Mouse (Mus musculus) intestine, embryonic 15.5 days (tissue): ENCODE data around the gene Rps16. TPM values are rescaled to one million over a fixed set of nuclear protein-coding genes. Genes with fewer than 3 reads are reported as not detected.
"Not testable (repeated sequence)": the region's sequence is repeated elsewhere in the genome, so short reads cannot be mapped to it uniquely, and the experiment has no call there.

Experiments used
- ATAC-seq: fragments of 200-750 bp; cut with Nextera tagmentation; 2 replicates; pipeline ENCODE4 v1.8.0; 2017; ENCODE audit warnings: moderate TSS enrichment, moderate library complexity
- H3K27ac ChIP-seq: fragments of 300-500 bp; sonication (generic); 2 replicates; pipeline ENCODE4 v1.5.1; 2015; ENCODE audit warnings: mild to moderate bottlenecking, inconsistent platforms
- H3K27me3 ChIP-seq: fragments of 300-500 bp; sonication (generic); replicated peaks from 2 replicates; pipeline ENCODE4 v1.6.1; 2015; ENCODE audit warnings: inconsistent platforms
- H3K36me3 ChIP-seq: fragments of 300-500 bp; sonication (generic); 2 replicates; pipeline ENCODE4 v1.6.1; 2015; ENCODE audit warnings: inconsistent platforms
- H3K4me1 ChIP-seq: fragments of 300-500 bp; sonication (generic); replicated peaks from 2 replicates; pipeline ENCODE4 v1.6.1; 2015; ENCODE audit warnings: inconsistent platforms
- H3K4me2 ChIP-seq: fragments of 300-500 bp; sonication (generic); replicated peaks from 2 replicates; pipeline ENCODE4 v1.6.1; 2015; ENCODE audit warnings: mild to moderate bottlenecking, inconsistent platforms
- H3K4me3 ChIP-seq: fragments of 300-500 bp; sonication (generic); replicated peaks from 2 replicates; pipeline ENCODE4 v1.5.1; 2015; ENCODE audit warnings: inconsistent platforms
- H3K9ac ChIP-seq: fragments of 300-500 bp; sonication (generic); 2 replicates; pipeline ENCODE4 v1.6.1; 2015; ENCODE audit warnings: inconsistent platforms
- H3K9me3 ChIP-seq: fragments of 300-500 bp; sonication (generic); 2 replicates; pipeline ENCODE4 v1.6.1; 2016; ENCODE audit warnings: inconsistent platforms
- WGBS: fragments of 180-500 bp; shearing (Covaris S2); methylation state at CpG from one replicate; pipeline ENCODE4 v1.1.7; 2015; 5-methylcytosine and 5-hydroxymethylcytosine counted together
- polyA plus RNA-seq: library from polyadenylated mRNA; unstranded; fragments of >200 nt; fragmentation: Nextera tagmentation; extraction: Ambion mirVana; gene quantifications from 2 replicates; pipeline ENCODE4 v1.2.1, GENCODE M21; 2015

Rps16 gene
- polyA plus RNA-seq, 1 experiment from 2014 or later = 1,147 TPM

DNA sequence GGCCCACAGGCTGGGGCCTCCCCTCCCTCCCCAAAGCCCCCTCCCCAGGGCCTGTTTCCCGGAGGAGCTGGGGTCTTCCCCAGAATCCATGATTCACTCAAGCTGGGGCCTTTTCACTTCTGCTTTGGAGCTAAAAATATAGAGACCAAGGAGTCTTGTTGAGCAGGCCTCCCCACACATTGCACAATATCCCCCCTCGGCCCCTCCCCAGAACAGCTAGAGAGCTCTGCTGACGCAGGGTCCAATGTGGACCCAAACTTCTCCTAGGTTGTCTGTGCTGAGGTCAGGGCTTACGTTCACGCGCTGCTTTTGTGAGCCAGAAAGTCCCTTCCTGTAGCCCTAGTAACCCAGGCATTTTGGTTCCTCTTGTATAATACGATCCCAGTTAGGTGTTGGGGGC, 35.6 kb downstream of the Rps16 start:
- H3K36me3 ChIP-seq = 0 out of 2 replicates have a peak, but pooled peaks cover 18% of the 10 kb centered on the region
- no peak overlapping the region for H3K9ac ChIP-seq
- peaks cover 32% of the 10 kb centered on the region for H3K4me1 ChIP-seq
- no peaks in the 10 kb centered on the region for H3K27me3 ChIP-seq
- ATAC-seq = no peak
- no peaks in the 10 kb centered on the region for H3K9me3 ChIP-seq
- 0 out of 2 replicates have a peak overlapping the region, but pooled peaks have one; percentile 0 for H3K27ac ChIP-seq
- H3K4me2 ChIP-seq = no peak overlapping the region
- H3K4me3 ChIP-seq = no peak overlapping the region
- 79% methylated on average over 7 of the region's 7 CpGs for WGBS

DNA sequence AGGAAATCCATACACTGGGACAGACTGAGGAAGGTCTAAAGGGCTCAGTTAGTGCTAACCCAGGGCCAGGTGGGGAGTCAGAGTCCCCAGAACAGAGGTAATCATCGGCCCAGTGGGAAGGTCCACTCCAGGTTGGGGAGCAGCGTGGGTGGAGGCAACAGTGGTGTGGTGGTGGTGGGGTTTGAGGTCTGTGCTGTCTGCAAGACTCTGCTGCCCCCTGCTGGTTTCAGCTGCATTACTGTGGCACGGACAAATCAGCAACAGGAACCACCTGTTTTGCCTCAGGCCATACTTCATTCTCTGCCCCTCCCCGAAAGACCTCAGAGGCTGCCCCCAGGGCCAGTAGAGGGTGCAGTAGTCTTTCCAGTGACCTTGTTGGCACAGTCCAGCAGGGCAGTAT, 36.0 kb downstream of the Rps16 start:
- H3K9ac ChIP-seq = no peak overlapping the region
- H3K9me3 ChIP-seq = no peaks in the 10 kb centered on the region
- WGBS = 5% methylated on average over 4 of the region's 4 CpGs
- H3K4me3 ChIP-seq = no peak overlapping the region
- H3K36me3 ChIP-seq = 0 out of 2 replicates have a peak, but pooled peaks cover 18% of the 10 kb centered on the region
- 0 out of 2 replicates have a peak overlapping the region, but pooled peaks have one; percentile 0 for H3K27ac ChIP-seq
- ATAC-seq = peak; percentile 29
- H3K4me2 ChIP-seq = no peak overlapping the region
- peaks cover 29% of the 10 kb centered on the region for H3K4me1 ChIP-seq
- no peaks in the 10 kb centered on the region for H3K27me3 ChIP-seq

DNA sequence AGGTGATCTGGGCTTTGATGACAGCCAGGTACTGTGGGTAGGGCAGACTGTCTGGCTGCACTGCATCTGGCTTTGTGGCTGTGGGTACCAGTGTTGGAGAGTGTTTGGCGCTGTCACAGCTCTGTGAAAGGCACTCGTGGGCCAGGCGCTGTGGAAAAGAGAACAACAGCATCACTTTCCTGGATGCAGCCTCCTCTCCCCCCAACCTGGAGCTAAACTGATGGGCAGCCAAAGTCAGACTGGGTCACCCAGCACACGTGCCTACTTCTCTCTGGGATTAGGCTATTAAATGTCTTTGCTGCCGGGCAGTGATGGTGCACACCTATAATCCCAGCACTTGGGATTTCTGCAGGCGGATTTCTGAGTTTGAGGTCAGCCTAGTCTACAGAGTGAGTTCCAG, 36.4 kb downstream of the Rps16 start:
- H3K4me2 ChIP-seq, ATAC-seq, H3K27me3 ChIP-seq, H3K9me3 ChIP-seq, H3K27ac ChIP-seq, H3K4me3 ChIP-seq, H3K9ac ChIP-seq: not testable (repeated sequence)
- H3K4me1 ChIP-seq = peaks cover 28% of the 10 kb centered on the region
- H3K36me3 ChIP-seq = 0 out of 2 replicates have a peak, but pooled peaks cover 18% of the 10 kb centered on the region
- WGBS = 82% methylated on average over 6 of the region's 6 CpGs

GRCm38 (mm10) chr7:28387384-28387783, 36.9 kb downstream of the Rps16 start:
- peaks cover 26% of the 10 kb centered on the region for H3K4me1 ChIP-seq
- not testable (repeated sequence) for H3K9me3 ChIP-seq, H3K27me3 ChIP-seq, H3K27ac ChIP-seq, H3K9ac ChIP-seq, ATAC-seq, H3K4me2 ChIP-seq, H3K4me3 ChIP-seq
- 0 out of 2 replicates have a peak, but pooled peaks cover 18% of the 10 kb centered on the region for H3K36me3 ChIP-seq
- WGBS = 84% methylated on average over 7 of the region's 7 CpGs

GRCm38 (mm10) chr7:28390331-28390730, 39.9 kb downstream of the Rps16 start:
- Histone ChIP-seq H3K36me3 (peaks cover 22% of the 10 kb centered on the region), H3K27me3 (no peaks in the 10 kb centered on the region), H3K27ac (no peak overlapping the region), H3K4me3 (no peak overlapping the region), H3K4me1 (peaks cover 19% of the 10 kb centered on the region), H3K9ac (no peak overlapping the region), H3K4me2 (no peak overlapping the region), H3K9me3 (no peaks in the 10 kb centered on the region)
- no peak for ATAC-seq
- 96% methylated on average over 3 of the region's 3 CpGs for WGBS

GRCm38 (mm10) chr7:28392429-28393271, 42.2 kb downstream of the Rps16 start, which contains the start of the genes Med29 and Paf1:
TSS of gene Med29 (minus strand) at chr7:28392708.
TSS of gene Paf1 (plus strand) at chr7:28392951.
- Histone ChIP-seq H3K4me2 (peak within 1 kb of the TSS; percentile 92), H3K27me3 (no peaks in the 10 kb centered on the region), H3K9me3 (no peaks in the 10 kb centered on the region), H3K9ac (peak within 1 kb of the TSS; percentile 75), H3K4me1 (peaks cover 14% of the 10 kb centered on the region), H3K27ac (peak within 1 kb of the TSS; percentile 70), H3K4me3 (peak within 1 kb of the TSS; percentile 83), H3K36me3 (peaks cover 38% of the 10 kb centered on the region)
- ATAC-seq = peak; percentile 98
- under 1% methylated on average over 58 of the region's 58 CpGs for WGBS

DNA sequence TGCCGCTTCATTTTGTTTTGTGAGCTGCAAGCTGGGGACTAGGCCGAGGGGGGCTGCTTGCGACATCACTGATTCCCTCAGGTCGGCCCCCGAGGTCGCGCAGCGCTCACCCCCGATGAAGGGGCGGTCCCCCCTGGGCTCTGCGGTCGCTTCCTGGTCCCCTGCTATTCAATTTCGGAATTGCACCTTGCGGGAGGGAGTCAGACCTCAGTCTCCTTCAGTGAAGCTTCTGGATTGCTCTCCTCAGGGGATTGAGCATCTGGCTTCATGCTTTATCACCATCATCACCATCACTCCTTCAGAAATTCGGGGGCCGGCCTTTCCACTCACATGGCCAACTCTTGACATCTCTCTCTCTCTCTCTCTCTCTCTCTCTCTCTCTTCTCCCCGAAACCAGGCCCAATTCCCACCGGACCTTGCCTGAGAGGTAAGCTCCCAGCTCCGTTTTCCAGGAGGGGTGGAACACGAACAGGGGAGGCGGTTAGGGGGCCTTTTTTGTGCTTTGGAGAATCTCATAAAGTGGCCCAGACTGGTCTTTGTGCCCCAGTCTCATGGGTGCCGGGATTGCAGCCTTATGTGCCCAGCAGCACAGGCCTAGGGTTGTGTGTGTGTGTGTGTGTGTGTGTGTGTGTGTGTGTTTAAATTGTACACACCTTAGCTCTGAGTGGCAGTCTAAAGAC, 43.0 kb downstream of the Rps16 start:
- WGBS = 4% methylated on average over 22 of the region's 22 CpGs

DNA sequence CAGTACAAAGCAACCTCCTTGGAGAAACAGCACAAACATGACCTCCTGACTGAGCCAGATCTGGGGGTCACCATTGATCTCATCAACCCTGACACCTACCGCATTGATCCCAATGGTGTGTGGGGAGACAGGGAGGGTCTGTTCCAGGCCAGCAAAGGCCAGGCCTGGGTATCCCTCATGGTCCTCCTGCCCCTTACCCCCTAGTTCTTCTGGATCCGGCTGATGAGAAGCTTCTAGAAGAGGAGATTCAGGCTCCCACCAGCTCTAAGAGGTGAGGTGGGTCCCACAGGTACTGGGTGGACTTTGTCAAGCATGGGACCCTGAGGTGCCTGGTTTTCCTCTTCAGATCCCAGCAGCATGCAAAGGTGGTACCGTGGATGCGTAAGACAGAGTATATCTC, 45.0 kb downstream of the Rps16 start:
- Histone ChIP-seq H3K4me1 (peaks cover 10% of the 10 kb centered on the region), H3K9me3 (no peaks in the 10 kb centered on the region), H3K4me3 (no peak overlapping the region), H3K4me2 (no peak overlapping the region), H3K9ac (no peak overlapping the region), H3K27me3 (no peaks in the 10 kb centered on the region), H3K36me3 (peaks cover 38% of the 10 kb centered on the region), H3K27ac (no peak overlapping the region)
- ATAC-seq = no peak
- 92% methylated on average over 4 of the region's 4 CpGs for WGBS

More for the DNA sequence above, 43.0 kb downstream of the Rps16 start:
- ATAC-seq = no peak; the same call in 1 of the 2 replicates
- peaks cover 14% of the 10 kb centered on the region for H3K4me1 ChIP-seq
- H3K27ac ChIP-seq = peak overlapping the region; percentile 70; the same call in 1 of the 2 replicates
- H3K27me3 ChIP-seq = no peaks in the 10 kb centered on the region
- H3K4me3 ChIP-seq = peak overlapping the region; percentile 77
- peak overlapping the region; percentile 75 for H3K9ac ChIP-seq
- H3K36me3 ChIP-seq = peaks cover 43% of the 10 kb centered on the region
- H3K4me2 ChIP-seq = peak overlapping the region; percentile 92
- no peaks in the 10 kb centered on the region for H3K9me3 ChIP-seq

DNA sequence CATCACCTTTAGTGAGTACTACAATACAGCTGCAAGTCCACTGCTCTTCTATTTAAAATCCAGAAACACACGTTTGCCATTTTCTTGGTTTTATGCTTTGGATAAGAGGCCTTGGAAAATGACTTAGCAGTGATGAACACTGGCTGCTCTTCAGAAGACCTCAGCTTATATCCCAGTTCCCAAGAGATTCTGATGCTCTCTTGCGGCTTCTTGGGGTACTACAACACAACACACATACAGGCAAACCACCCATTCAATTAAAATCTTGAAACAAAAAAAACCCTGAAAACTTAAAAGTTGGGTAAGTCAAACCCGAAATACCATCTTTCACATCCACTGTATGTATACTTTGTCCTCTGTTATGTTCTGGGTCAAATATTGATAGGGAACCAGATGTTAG, 47.5 kb downstream of the Rps16 start:
- no peak overlapping the region for H3K27ac ChIP-seq
- H3K27me3 ChIP-seq = no peaks in the 10 kb centered on the region
- peaks cover 5% of the 10 kb centered on the region for H3K4me1 ChIP-seq
- H3K36me3 ChIP-seq = peaks cover 47% of the 10 kb centered on the region
- no peak overlapping the region for H3K4me3 ChIP-seq
- H3K4me2 ChIP-seq = no peak overlapping the region
- no peaks in the 10 kb centered on the region for H3K9me3 ChIP-seq
- H3K9ac ChIP-seq = no peak overlapping the region
- 64% methylated on average over 3 of the region's 3 CpGs for WGBS
- no peak for ATAC-seq

DNA sequence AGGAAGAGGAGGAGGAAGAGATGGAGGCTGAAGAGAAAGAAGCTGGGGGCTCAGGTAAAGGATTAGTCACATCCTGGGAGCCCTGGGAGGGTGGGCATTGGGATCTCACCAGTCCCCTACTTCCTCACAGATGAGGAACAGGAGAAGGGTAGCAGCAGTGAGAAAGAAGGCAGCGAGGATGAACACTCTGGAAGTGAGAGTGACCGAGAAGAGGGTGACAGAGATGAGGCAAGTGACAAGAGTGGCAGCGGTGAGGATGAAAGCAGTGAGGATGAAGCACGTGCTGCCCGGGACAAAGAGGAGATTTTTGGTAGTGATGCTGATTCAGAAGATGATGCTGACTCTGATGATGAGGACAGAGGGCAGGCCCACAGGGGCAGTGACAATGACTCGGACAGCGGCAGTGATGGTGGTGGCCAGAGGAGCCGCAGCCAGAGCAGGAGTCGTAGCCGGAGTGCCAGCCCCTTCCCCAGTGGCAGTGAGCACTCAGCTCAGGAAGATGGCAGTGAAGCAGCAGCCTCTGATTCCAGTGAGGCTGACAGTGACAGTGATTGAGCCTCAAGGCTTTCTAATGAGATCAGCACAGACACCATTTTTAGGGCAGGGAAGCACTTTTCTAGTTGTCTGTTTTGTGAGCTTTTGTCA, 48.4 kb downstream of the Rps16 start:
- no peak for ATAC-seq
- Histone ChIP-seq H3K4me2 (no peak overlapping the region), H3K4me3 (no peak overlapping the region), H3K27ac (no peak overlapping the region), H3K9me3 (no peaks in the 10 kb centered on the region), H3K4me1 (no peaks in the 10 kb centered on the region), H3K9ac (no peak overlapping the region), H3K27me3 (no peaks in the 10 kb centered on the region), H3K36me3 (peaks cover 55% of the 10 kb centered on the region)
- 88% methylated on average over 10 of the region's 10 CpGs for WGBS

DNA sequence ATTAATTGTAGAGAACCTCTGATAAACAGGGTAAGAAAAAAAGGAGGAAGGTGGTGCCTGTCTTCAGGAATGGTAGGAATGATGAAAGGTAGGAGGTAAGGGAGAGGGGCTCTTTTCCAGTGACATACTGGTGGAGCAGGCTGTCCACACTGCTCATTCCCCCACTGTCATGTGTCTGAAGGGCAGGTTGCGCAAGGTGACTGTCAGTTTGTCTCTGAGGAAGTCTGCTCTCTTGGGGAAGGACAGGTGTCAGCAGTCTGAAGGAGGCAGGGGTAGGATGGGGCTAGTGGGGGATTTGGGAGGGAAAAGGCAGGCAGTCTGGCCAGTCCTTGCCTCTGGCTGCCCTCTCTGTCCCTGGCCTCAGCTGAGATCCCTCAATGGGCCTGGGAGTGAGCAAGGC, 50.6 kb downstream of the Rps16 start:
- 0 out of 2 replicates have a peak, but pooled peaks have one; percentile 14 for ATAC-seq
- Histone ChIP-seq H3K36me3 (peaks cover 59% of the 10 kb centered on the region), H3K9me3 (no peaks in the 10 kb centered on the region), H3K27ac (no peak overlapping the region), H3K4me1 (no peaks in the 10 kb centered on the region), H3K9ac (no peak overlapping the region), H3K4me2 (no peak overlapping the region), H3K4me3 (no peak overlapping the region), H3K27me3 (no peaks in the 10 kb centered on the region)
- 89% methylated on average over 1 of the region's 1 CpGs for WGBS

DNA sequence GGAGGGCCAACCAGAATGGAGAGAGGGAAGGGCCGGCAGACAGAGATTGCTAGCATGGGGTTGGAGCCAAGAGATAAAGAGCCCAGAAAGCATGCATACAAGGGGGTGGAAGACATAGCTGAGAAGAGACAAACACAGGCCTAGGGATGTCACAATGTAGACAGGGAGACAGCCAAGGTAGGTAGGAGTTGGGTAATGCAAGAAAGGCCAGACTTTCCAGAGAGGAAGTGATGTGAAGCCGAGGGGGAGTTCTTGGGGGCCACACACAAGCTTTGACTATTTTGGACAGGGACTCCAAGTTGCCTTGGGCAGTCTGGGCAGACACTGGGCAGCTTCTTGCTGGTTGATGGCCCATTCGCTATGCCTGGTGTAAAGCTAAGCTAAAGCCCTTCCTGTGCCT, 51.5 kb downstream of the Rps16 start:
- peaks cover 59% of the 10 kb centered on the region for H3K36me3 ChIP-seq

More for the DNA sequence above, 51.5 kb downstream of the Rps16 start:
- no peak overlapping the region for H3K9ac ChIP-seq
- no peak for ATAC-seq
- H3K4me3 ChIP-seq = no peak overlapping the region
- no peaks in the 10 kb centered on the region for H3K9me3 ChIP-seq
- WGBS = 81% methylated on average over 3 of the region's 3 CpGs
- H3K27ac ChIP-seq = no peak overlapping the region
- no peaks in the 10 kb centered on the region for H3K4me1 ChIP-seq
- H3K27me3 ChIP-seq = no peaks in the 10 kb centered on the region
- H3K4me2 ChIP-seq = no peak overlapping the region
